24 mouse cellular contexts compared by ENCODE assay signal in genomic region chr19:44329566-44329965, GRCm38 (mm10). TPM values are rescaled to one million over a fixed set of nuclear protein-coding genes. Genes with fewer than 3 reads are reported as not detected.
"Had no signal": no experiment of that assay in that cellular context is flagged by ENCODE, and none has a peak within 500 bp of the region (broad histone marks: within the 10 kb centered on the region; RNA-seq: fewer than 3 reads in every experiment).

No protein-coding gene starts in this region.

- H3K4me3 ChIP-seq: gastrocnemius, adult 2 months; heart, adult 2 months; heart, embryonic 12.5 days; hindbrain, embryonic 10.5 days; hindbrain, embryonic 12.5 days; intestine, embryonic 15.5 days; layer of hippocampus, adult 2 months; left cerebral cortex, adult 2 months; limb, embryonic 10.5 days; limb, embryonic 12.5 days had no signal

- H3K27me3 ChIP-seq: heart, embryonic 12.5 days; hindbrain, embryonic 12.5 days; intestine, embryonic 15.5 days; limb, embryonic 12.5 days had no signal

- H3K4me2 ChIP-seq: heart, embryonic 12.5 days; hindbrain, embryonic 12.5 days; hindbrain, embryonic 14.5 days; intestine, embryonic 15.5 days; limb, embryonic 12.5 days; liver, embryonic 11.5 days had no signal

- H3K36me3 ChIP-seq: heart, embryonic 12.5 days; hindbrain, embryonic 10.5 days; hindbrain, embryonic 12.5 days; intestine, embryonic 15.5 days; limb, embryonic 10.5 days had no signal

- H3K4me1 ChIP-seq: hindbrain, embryonic 12.5 days; intestine, embryonic 15.5 days; limb, embryonic 12.5 days had no signal

- DNase-seq: gastrocnemius, adult 2 months; gastrocnemius, postnatal 10 days; gastrocnemius, postnatal 25 days; heart, adult 2 months; heart, postnatal 10 days; heart, postnatal 4 days; liver; liver, postnatal 0 days had no signal

- ATAC-seq: forebrain, embryonic 16.5 days; hindbrain, embryonic 16.5 days; inflammation-experienced regulatory T-cells, adult 6 months; intestine, embryonic 15.5 days; intestine, postnatal 0 days; liver, postnatal 0 days had no signal

- H3K9me3 ChIP-seq: limb, embryonic 10.5 days had no signal

- H3K9ac ChIP-seq: heart, embryonic 12.5 days; hindbrain, embryonic 12.5 days; hindbrain, embryonic 14.5 days; intestine, embryonic 15.5 days; limb, embryonic 12.5 days; liver, embryonic 14.5 days; liver, postnatal 0 days had no signal

- H3K27ac ChIP-seq: gastrocnemius, adult 2 months; heart, adult 2 months; hindbrain, embryonic 10.5 days; hindbrain, embryonic 12.5 days; hindbrain, embryonic 14.5 days; intestine, embryonic 15.5 days; kidney, postnatal 0 days; layer of hippocampus, adult 2 months; left cerebral cortex, adult 2 months; limb, embryonic 10.5 days; limb, embryonic 12.5 days; liver, embryonic 14.5 days had no signal

RNA-seq across cellular contexts. Expression of gene Scd4, which starts 3.3 kb away (rescaled TPM):
- polyA plus RNA-seq: hindbrain, embryonic 10.5 days; liver, postnatal 0 days had no signal
